Mouse (Mus musculus): ENCODE measurements around the gene Impg2.
A peak's percentile ranks its signal among the peaks of the same experiment; 100 is the strongest.

The Impg2 gene

GRCm38 (mm10) chr16:56302996-56303395 is 98.9 kb downstream of the Impg2 start:
- no peak for DNase-seq

GRCm38 (mm10) chr16:56304167-56304566 is 100.1 kb downstream of the Impg2 start:
- DNase-seq = no peak

GRCm38 (mm10) chr16:56307575-56307974 is 103.5 kb downstream of the Impg2 start:
- DNase-seq = peak; percentile 38

- no peak for DNase-seq
Observed at GRCm38 (mm10) chr16:56311291-56311690, 107.2 kb downstream of the Impg2 start.

Data from kidney, postnatal 14 days (tissue).